Mouse (Mus musculus) lung, adult 2 months (tissue): ENCODE results near the gene Ppa1.

Experiments
- CTCF ChIP-seq: fragments of 200-500 bp; IDR thresholded peaks from 2 replicates; pipeline ENCODE4 v1.5.1; 2011; ENCODE audit warnings: mild to moderate bottlenecking, low read length, control low read depth; ENCODE audit not compliant: insufficient read depth
- POLR2A ChIP-seq: fragments of 200-500 bp; IDR thresholded peaks from 2 replicates; pipeline ENCODE4 v1.6.1; 2011; ENCODE audit warnings: low read depth, mild to moderate bottlenecking, control low read depth, low read length, borderline replicate concordance; ENCODE audit errors: extremely low read depth

DNA sequence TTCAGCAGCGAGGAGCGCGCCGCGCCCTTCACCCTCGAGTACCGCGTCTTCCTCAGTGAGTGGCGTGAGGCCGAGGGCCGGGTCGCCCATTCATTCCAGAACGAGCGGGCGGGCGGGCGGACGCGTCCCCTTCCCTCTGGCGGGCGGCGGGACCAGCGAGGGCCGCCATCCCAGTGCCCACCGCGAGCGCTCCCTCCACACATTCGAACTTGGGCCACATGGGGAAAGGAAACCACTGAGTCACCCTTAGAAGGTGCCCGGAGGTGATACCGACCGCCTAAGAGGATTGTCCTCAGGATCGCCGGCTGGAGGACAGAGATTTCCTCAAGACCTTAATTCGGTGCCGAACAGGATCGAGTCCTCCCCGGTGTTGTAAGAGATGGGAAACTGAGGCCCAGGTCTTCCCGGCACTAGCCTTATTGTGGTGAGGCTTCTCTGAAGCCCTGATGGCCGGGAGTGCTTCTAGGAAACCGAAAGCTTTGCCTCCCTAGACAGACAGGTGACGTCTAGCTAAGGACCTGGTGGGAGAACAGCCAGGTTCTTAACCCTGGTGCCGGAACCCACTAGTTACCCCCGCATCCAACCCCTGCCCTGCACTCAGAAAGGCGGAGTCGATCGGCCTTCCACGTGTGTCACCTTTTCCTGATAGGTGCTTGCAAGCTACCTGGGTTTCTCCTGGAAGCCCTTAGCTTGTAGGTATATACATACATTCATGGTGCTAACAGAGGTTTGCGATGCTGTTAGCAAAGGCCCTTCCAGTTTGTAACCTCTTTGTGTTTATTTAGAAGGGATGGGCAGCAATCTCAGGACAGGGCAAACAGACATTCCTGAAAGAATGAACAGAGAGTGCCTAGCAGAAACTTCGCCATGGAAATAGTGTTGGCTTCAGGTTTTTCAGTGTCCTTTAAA is 639 bp downstream of the Ppa1 start:
- TF ChIP-seq POLR2A (no peak), CTCF (no peak)
